Comparison of ENCODE assay signal across 21 mouse cellular contexts in genomic region chr10:9615009-9615408, GRCm38 (mm10). TPM values are rescaled to one million over a fixed set of nuclear protein-coding genes. Genes with fewer than 3 reads are reported as not detected.
DNase-seq lines count a peak whose midpoint lies in the region; ATAC-seq and TF ChIP-seq lines count a peak whose summit lies in the region.
"Had no signal": no experiment of that assay in that cellular context is flagged by ENCODE, and none has a peak within 500 bp of the region (broad histone marks: within the 10 kb centered on the region; RNA-seq: fewer than 3 reads in every experiment).

No protein-coding gene starts in this region.

- no peak overlapping the region for H3K27ac ChIP-seq in kidney, postnatal 0 days
- H3K27ac ChIP-seq in lung, embryonic 14.5 days (ENCODE audit: low read depth): no peak overlapping the region
- H3K27ac ChIP-seq in lung, embryonic 16.5 days (ENCODE audit: low read length): no peak overlapping the region
- H3K27ac ChIP-seq in neural tube, embryonic 15.5 days (replicated peaks): no peak overlapping the region
- H3K27ac ChIP-seq: embryonic facial prominence, embryonic 13.5 days; forebrain, embryonic 13.5 days; forebrain, embryonic 15.5 days had no signal

- H3K9me3 ChIP-seq in kidney, postnatal 0 days (replicated peaks; ENCODE audit: low read length): no peaks in the 10 kb centered on the region
- no peaks in the 10 kb centered on the region for H3K9me3 ChIP-seq in lung, embryonic 14.5 days (ENCODE audit: low read depth, low read length)
- H3K9me3 ChIP-seq in lung, embryonic 16.5 days (ENCODE audit: control insufficient read depth, low read length): no peaks in the 10 kb centered on the region
- no peaks in the 10 kb centered on the region for H3K9me3 ChIP-seq in neural tube, embryonic 15.5 days (replicated peaks)
- H3K9me3 ChIP-seq: embryonic facial prominence, embryonic 13.5 days; forebrain, embryonic 13.5 days; forebrain, embryonic 15.5 days had no signal

- no peak overlapping the region for H3K9ac ChIP-seq in kidney, postnatal 0 days (ENCODE audit: low read depth, low read length)
- no peak overlapping the region for H3K9ac ChIP-seq in lung, embryonic 14.5 days
- H3K9ac ChIP-seq in lung, embryonic 16.5 days (ENCODE audit: low read length): no peak overlapping the region
- H3K9ac ChIP-seq in neural tube, embryonic 15.5 days (replicated peaks): no peak overlapping the region
- H3K9ac ChIP-seq: embryonic facial prominence, embryonic 13.5 days; forebrain, embryonic 13.5 days; forebrain, embryonic 15.5 days; forebrain, postnatal 0 days had no signal

- ATAC-seq in kidney, postnatal 0 days (replicated peaks; ENCODE audit: low FRiP score, low read depth): no peak
- no peak for ATAC-seq in lung, embryonic 14.5 days (ENCODE audit: insufficient read depth)
- peak; percentile 68 for ATAC-seq in lung, embryonic 16.5 days (ENCODE audit: low read depth)
- ATAC-seq in neural tube, embryonic 15.5 days (ENCODE audit: low FRiP score): no peak
- ATAC-seq: forebrain, embryonic 13.5 days; forebrain, embryonic 15.5 days; forebrain, postnatal 0 days had no signal

- no peaks in the 10 kb centered on the region for H3K4me1 ChIP-seq in kidney, postnatal 0 days (replicated peaks; ENCODE audit: insufficient read depth, low read length)
- peaks cover 4% of the 10 kb centered on the region; the same call in 1 of the 2 replicates for H3K4me1 ChIP-seq in lung, embryonic 14.5 days (ENCODE audit: insufficient read depth)
- H3K4me1 ChIP-seq in lung, embryonic 16.5 days (replicated peaks; ENCODE audit: control insufficient read depth, insufficient read depth, low read length): no peaks in the 10 kb centered on the region
- no peaks in the 10 kb centered on the region for H3K4me1 ChIP-seq in neural tube, embryonic 15.5 days
- H3K4me1 ChIP-seq: embryonic facial prominence, embryonic 13.5 days; forebrain, embryonic 13.5 days; forebrain, embryonic 15.5 days had no signal

- peak; percentile 62 for DNase-seq in kidney, postnatal 0 days (ENCODE audit: low spot score)
- DNase-seq in kidney, postnatal 36 days: no peak
- DNase-seq in lung, embryonic 14.5 days: peak; percentile 92
- no peak for DNase-seq in lung, postnatal 10 days
- no peak for DNase-seq in lung, postnatal 36 days
- peak; percentile 13 for DNase-seq in adipocyte (ENCODE audit: low spot score)
- DNase-seq: adrenal gland, adult 8-10 months; adrenal gland, postnatal 14 days; adrenal gland, postnatal 36 days; cerebellum, adult 11-12 months; cerebellum, adult 2 months; cerebellum, adult 9-10 months; cerebellum, postnatal 10 days; cerebellum, postnatal 25 days; forebrain, postnatal 0 days had no signal

- no peaks in the 10 kb centered on the region for H3K27me3 ChIP-seq in kidney, postnatal 0 days (ENCODE audit: insufficient read depth, low read length)
- no peaks in the 10 kb centered on the region for H3K27me3 ChIP-seq in lung, embryonic 14.5 days (ENCODE audit: insufficient read depth, low read length)
- no peaks in the 10 kb centered on the region for H3K27me3 ChIP-seq in lung, embryonic 16.5 days (ENCODE audit: control insufficient read depth, insufficient read depth, low read depth, low read length)
- no peaks in the 10 kb centered on the region for H3K27me3 ChIP-seq in neural tube, embryonic 15.5 days (replicated peaks)
- H3K27me3 ChIP-seq: embryonic facial prominence, embryonic 13.5 days; forebrain, embryonic 13.5 days; forebrain, embryonic 15.5 days had no signal

- no peak overlapping the region for H3K4me3 ChIP-seq in kidney, postnatal 0 days (replicated peaks; ENCODE audit: low read depth, low read length)
- H3K4me3 ChIP-seq in lung, embryonic 14.5 days (ENCODE audit: low read depth, low read length): no peak overlapping the region
- H3K4me3 ChIP-seq in lung, embryonic 16.5 days (ENCODE audit: low read length): no peak overlapping the region
- H3K4me3 ChIP-seq in neural tube, embryonic 15.5 days (replicated peaks): no peak overlapping the region
- H3K4me3 ChIP-seq: embryonic facial prominence, embryonic 13.5 days; forebrain, embryonic 13.5 days; forebrain, embryonic 15.5 days had no signal

- no peak overlapping the region for H3K4me2 ChIP-seq in kidney, postnatal 0 days (ENCODE audit: low read length)
- no peak overlapping the region for H3K4me2 ChIP-seq in lung, embryonic 14.5 days
- H3K4me2 ChIP-seq in lung, embryonic 16.5 days (ENCODE audit: low read depth, low read length): no peak overlapping the region
- H3K4me2 ChIP-seq in neural tube, embryonic 15.5 days: no peak overlapping the region
- H3K4me2 ChIP-seq: embryonic facial prominence, embryonic 13.5 days; forebrain, embryonic 13.5 days; forebrain, embryonic 15.5 days had no signal

- H3K36me3 ChIP-seq in kidney, postnatal 0 days (ENCODE audit: insufficient read depth, low read length): no peaks in the 10 kb centered on the region
- H3K36me3 ChIP-seq in lung, embryonic 14.5 days (ENCODE audit: insufficient read depth): no peaks in the 10 kb centered on the region
- no peaks in the 10 kb centered on the region for H3K36me3 ChIP-seq in lung, embryonic 16.5 days (ENCODE audit: control insufficient read depth, insufficient read depth, low read length)
- no peaks in the 10 kb centered on the region for H3K36me3 ChIP-seq in neural tube, embryonic 15.5 days
- H3K36me3 ChIP-seq: embryonic facial prominence, embryonic 13.5 days; forebrain, embryonic 15.5 days had no signal

- TF ChIP-seq CTCF in kidney, postnatal 0 days (IDR thresholded peaks at IDR 0.05; ENCODE audit: low read depth): no peak
- no peak for TF ChIP-seq CTCF in lung, embryonic 14.5 days (IDR thresholded peaks at IDR 0.05; ENCODE audit: low read depth)

RNA-seq across cellular contexts. Expression of gene Samd5, which starts 60.0 kb away (rescaled TPM):
- 1.6 and 1.7 TPM in 2 replicates for polyA plus RNA-seq in kidney, postnatal 0 days (2015; fragmentation: Nextera tagmentation; extraction: Ambion mirVana)
- polyA plus RNA-seq in lung, embryonic 14.5 days (2014; fragmentation: Nextera tagmentation; extraction: Ambion mirVana): 14.4 and 15.3 TPM in 2 replicates
- polyA plus RNA-seq in lung, embryonic 16.5 days (2015; fragmentation: Nextera tagmentation; extraction: Ambion mirVana): 7.6 and 8.9 TPM in 2 replicates
- 4.9 and 6.7 TPM in 2 replicates for polyA plus RNA-seq in neural tube, embryonic 15.5 days (2015; fragmentation: Nextera tagmentation; extraction: Ambion mirVana)
- polyA plus RNA-seq: C2C12 had no signal

Comparison
In these comparisons a context has a peak if more than half of its experiments do, and no peak if none do; other contexts are left out.
1. DNase-seq: peak in kidney, postnatal 0 days (single experiment), lung, embryonic 14.5 days (single experiment) and adipocyte (single experiment); none in kidney, postnatal 36 days (0 of 2), lung, postnatal 10 days (single experiment) and lung, postnatal 36 days (single experiment).